Mouse (Mus musculus) gastrocnemius, postnatal 36 days (tissue): Measurements from ENCODE around the gene Abca13. TPM values are rescaled to one million over a fixed set of nuclear protein-coding genes. Genes with fewer than 3 reads are reported as not detected.
"Not testable (repeated sequence)": the region's sequence is repeated elsewhere in the genome, so short reads cannot be mapped to it uniquely, and the experiment has no call there.

Source experiments
- DNase-seq, 2 experiments: peaks; one replicate each; pipeline ENCODE4 v3.0.0; 2022
- intact Hi-C: fragments of 180-260 bp; cut with DNase I; formaldehyde crosslinking; loops from one replicate; pipeline ENCODE4 v1.15.1; 2025
- long read RNA-seq, 2 experiments: library from polyadenylated mRNA; stranded (forward); transcript quantifications; one replicate each; pipeline ENCODE4 v2.0.0; 2021
- total RNA-seq, 2 experiments: library from RNA; stranded (reverse); gene quantifications; 2 replicates each; pipeline ENCODE4 v1.2.3; 2021

Abca13 gene
- total RNA-seq: not detected
- long read RNA-seq, experiment 1: 0 reads
- long read RNA-seq, experiment 2: 0 reads

DNA sequence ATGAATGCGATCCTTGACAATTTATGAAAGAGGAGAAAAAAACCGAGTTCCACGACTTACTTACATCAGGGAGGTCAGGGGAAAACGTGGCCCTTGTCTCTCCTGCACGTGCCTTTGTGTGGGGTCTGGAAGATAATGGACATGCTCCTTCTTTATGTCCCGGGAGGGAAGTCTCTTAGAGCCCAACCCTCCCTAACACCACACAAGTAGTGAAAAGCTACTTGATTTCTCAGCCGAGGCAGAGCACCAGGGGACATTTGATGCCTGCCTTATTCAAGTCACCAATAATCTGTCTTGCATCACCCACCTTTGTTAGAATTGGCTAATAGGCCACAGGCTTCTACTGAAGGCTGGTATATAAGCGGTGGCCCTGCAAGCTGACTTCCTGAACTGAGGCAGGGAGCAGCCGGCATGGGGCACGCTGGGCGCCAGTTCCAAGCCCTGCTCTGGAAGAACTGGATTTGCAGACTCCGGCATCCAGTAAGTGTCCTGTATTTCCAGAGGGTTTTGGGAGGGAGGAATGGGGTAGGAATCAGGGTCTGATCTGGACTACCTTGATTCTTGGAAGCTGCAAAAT is at the start of gene Abca13:
TSS of gene Abca13 (plus strand) at position 388 of the 577 bp plus-strand sequence.
- intact Hi-C loops: no loop called here
- DNase-seq: no peak

DNA sequence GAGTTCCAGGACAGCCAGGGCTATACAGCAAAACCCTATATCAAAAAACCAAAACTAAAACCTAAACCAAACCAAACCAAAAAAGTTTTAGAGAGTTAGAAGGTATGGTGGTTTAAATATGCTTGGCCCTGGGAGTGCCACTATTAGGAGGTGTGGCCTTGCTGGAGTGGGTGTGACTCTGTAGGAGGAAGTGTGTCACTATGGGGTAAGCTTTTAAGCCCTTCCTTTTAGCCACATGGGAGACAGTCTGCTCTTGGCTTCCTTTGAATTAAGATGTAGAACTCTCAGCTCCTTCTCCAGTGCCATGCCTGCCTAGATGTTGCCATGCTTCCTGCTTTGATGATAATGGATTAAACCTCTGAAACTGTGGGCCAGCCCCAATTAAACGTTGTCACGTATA is 46.6 kb upstream of the Abca13 start:
- no peak for DNase-seq
- intact Hi-C loops: no loop called here

DNA sequence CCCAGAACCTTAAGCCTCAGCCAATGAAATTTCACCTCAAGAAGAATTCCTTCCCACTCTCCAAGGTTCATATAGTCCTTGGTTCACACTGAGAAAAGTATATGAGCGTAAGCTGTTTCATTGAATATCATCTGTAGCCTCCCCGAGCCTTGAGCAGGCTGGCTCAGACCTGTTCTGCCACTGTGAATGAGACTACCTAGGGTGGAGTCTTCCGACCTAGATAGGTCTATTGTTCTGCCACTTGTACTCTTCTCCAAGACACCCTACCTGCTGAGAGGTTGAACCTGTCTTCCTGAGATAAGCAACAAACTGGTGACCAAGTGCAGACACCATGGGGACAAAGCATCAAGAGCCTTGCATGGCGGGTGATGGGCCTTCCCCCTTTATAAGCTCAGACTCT is 45.6 kb upstream of the Abca13 start:
- intact Hi-C loops: no loop called here
- no peak for DNase-seq

DNA sequence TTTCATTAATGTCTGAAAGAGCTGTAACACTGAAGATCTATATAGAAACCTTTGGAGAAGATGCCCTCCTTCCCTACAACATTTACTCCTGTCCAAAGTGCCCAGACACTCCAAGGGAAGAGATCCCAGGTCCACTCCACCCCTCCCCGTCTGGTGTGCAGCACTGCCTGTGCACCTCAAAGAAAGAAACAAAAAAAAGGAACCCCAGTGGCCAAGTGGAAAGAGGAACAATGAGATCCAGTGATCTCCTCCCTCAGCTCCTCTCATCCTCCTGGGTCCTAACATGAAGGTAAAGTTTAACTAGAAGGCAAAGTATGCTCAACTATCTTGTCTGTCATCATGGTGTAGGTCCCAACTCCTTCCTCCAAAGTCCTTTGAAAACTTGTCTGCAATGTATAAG is 45.1 kb upstream of the Abca13 start:
- DNase-seq: no peak
- intact Hi-C loops: no loop called here

DNA sequence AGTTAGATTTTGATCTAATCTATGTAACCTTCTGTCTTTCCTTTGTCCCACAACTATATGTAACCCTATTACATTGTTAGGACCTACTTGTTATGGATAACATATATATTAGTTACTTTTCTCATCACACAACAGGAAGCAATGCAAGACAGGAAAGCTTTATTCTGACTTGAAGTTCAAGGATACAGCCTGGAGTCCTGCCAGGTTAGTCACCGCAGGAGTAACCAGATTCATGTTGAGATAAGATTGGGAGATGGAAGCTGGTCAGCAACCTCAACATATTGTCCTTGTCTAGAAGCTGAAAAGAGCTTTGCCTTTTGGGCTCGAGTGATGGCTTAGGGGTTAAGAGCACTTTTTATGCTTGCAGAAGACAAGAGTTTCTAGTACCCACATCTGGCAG is 43.5 kb upstream of the Abca13 start:
- DNase-seq: no peak
- intact Hi-C loops: no loop called here

DNA sequence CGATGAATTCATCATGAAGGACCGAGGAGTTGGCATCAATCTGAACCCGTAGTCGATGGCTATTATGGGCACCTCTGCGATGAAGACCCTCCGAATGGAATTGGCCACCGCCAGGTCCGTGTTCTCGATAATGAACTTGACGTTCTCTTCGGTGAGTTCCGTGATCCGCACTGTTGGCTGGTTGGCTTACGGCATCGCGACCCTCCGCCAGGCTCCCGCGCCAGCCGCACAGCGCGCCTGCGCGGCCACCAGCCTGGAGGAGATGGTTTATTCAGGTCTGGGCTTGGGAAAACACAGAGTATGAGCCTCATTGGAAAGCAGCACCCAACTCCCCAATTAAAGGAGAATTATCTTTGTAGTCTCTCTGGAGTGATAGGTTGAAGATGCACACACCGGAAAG is 41.3 kb upstream of the Abca13 start:
- intact Hi-C loops, DNase-seq: not testable (repeated sequence)

DNA sequence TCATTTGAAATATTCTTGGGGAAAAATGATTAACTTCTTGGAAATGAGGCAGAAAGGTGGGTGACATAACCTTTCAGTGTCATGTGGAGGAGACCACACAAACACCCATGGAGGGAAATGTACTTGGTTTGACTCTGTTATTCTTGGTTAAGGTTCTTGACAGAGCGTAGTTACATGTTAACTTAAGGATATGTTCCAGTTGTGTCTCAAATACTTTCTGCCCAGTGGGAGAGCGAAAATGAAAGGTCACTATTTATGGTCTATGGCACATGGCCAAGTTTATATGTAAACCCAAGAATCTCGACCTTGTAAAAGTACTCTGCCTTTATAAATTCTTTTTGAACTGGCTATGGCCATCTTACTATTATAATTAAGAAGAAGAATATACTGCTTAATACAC is 31.8 kb upstream of the Abca13 start:
- intact Hi-C loops: no loop called here
- DNase-seq: no peak

DNA sequence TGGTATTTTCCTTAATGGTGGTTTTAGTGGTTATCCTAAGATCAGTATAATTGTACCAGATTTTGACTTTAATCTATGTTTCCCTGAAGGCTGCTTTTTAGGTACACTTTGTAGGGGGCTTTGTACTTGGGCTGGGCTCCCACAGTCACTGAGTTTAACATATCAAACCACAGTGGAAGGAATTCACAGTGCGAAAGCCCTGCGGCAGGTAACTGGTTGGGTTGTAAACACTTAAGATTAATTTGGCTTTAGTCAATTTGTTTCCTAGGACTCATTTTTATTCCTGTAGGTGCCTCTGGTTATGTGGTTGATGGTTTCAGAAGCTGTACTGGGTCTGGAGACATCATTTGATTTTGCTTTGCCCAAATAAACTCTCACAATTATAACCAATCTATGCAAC is 24.4 kb upstream of the Abca13 start:
- intact Hi-C loops: no loop called here
- no peak for DNase-seq

DNA sequence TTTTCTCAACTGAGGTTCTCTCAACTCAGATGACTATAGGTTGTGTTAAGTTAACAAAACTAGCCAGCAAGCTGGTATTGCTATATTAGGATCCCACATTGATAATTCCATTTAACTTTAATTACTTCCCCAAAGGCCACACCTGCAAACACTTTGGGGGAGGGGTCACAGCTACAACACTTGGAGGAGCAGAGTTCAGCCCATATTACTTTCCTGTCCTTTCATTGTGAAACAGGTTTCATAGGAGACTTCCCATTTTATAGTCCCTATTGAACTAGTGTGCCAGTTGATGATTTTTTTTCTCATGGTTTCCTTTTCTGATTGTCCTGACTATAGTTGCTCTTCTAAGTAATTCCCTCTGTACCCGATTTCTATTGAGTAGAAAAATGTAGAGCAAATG is 10.3 kb upstream of the Abca13 start:
- intact Hi-C loops: no loop called here
- DNase-seq: no peak

DNA sequence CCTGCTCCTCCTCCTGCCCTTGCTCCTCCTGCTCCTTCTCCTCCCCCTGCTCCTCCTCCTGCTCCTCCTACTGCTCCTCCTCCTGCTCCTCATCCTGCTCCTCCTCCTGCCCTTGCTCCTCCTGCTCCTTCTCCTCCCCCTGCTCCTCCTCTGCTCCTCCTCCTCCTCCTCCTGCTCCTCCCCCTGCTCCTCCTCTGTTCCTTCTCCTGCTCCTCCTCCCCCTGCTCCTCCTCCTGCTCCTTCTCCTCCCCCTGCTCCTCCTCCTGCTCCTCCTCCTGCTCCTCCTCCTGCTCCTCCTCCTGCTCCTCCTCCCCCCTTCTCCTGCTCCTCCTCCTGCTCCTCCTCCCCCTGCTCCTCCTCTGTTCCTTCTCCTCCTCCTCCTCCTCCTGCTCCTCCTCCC is 2.3 kb upstream of the Abca13 start:
- intact Hi-C loops, DNase-seq: not testable (repeated sequence)

DNA sequence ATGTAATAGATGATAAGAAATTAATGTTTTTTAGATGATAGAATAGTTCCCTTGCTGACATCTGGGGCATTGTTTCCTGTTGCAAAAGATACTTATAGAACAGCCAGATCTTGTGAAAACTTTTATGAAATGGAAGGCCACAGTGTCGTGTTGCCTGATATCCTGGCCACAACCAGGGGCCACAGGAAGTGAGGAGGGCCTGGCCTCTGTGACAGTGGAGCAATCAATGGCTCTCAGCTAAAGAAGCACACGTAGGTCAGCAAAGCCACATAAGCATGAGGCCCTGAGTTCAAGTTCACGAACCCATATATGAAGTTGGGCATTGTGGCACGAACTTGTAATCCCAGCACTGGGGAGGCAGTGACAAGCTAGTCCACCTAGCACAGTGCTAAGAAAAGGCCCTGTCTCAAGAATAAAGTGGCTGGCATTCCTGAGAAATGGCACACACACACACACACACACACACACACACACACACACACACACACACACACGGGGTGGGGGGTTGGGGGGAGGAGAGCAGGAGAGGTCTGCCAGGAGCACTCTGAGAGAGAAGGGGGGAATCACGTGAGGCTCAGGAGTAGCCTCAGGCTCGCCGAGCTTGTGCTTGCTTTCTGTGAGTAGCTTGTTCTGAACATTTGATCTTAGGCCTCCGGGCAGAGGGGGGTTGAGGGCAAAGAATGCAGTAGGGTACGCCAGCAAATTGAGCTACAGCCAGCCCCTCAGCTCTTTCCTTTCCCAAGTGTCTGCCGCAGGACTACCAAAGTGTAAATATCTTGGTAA is 779 bp upstream of the Abca13 start:
- no peak for DNase-seq
- intact Hi-C loops: no loop called here

DNA sequence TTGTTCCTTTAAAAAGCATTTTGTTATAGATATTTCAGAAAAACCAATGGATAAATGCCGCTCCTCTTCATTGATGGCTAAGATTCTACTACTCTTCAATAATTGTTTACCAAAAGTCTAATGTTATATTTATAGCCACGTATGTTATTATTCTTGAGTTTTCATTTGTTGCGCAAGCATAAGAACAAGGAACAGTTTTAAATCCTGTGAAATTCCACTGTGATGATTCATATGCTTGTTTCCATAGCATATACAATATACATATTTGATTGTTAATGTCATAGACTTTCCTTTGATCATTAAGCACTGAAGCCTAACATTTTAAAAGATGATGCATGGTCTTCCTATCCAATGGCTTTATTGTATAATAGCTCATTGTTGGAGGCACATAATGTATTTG is 3.1 kb downstream of the Abca13 start:
- intact Hi-C loops: no loop called here
- DNase-seq: no peak

DNA sequence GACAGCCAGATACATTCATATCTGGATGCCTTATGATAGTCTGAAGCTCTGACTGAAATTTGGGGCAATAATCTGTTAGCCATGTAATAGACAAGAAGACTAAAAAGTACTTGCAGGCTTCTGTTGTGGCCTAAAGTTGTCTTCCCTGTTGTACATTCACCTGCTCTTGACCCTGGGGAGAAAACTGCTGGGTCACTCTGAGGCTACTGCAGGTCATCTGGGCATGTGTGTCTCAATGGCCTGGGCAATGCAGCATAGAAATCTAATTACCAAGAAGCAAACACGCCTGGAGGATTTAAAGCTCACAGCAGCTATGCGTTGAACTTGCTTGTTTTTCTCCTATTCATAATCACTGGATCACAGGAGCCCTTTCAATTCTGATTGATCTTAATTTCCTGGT is 8.1 kb downstream of the Abca13 start:
- DNase-seq: no peak
- intact Hi-C loops: no loop called here

DNA sequence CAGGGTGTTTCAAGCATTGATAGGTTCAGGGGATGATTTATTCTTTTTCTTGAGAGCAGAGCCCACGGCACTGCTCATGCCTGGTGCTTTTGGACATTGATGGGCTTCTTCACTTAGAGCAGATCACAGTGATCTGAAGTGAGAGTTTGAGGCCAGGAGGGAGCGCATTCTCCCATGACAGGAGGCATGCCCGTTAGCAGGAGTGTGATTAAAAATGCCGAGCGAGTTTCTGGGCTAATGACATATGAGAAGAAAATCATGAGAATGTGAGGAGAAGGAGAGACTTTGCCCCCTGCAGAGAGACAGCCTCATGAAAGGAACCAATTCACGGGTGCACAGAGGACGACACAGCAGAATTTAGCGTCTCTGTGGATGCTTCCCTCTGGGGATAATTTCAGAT is 19.0 kb downstream of the Abca13 start:
- intact Hi-C loops: no loop called here
- DNase-seq: no peak

DNA sequence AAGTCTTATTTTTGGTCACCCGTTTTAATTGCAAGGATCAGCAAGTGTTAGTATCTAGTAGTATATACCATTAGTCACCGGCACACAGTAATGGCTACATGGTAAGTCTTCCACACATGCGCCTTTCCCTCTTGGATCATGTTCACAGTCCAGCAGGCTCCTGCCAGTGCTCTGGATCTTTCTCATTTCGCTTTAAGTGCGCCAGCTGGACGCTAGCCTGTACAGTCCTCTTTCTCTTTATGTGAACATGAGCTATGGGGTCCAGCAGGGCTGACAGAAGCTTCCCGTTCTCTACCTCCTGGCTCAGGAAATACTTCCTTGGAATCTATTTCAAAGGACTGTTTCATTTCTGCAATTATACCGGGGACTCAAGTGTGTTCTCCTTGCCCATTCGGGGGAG is 21.8 kb downstream of the Abca13 start:
- intact Hi-C loops: no loop called here
- no peak for DNase-seq

DNA sequence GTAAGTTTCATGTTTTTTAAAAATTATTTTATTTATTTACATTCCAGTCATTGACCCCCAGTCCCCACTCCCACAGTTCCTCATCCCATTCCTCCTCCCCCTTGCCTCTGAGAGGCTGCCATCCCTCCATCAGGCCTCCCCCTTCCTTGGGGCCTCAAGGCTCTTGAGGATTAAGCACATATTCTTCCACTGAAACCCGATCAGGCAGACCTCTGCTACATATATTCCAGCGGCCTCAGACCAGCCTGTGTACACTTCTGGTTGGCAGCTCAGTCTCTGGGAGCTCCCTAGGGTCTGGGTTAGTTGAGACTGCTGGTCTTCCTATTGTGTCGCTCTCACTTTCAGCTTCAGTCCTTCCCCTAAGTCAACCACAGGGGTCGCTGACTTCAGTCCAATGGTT is 24.5 kb downstream of the Abca13 start:
- no peak for DNase-seq
- intact Hi-C loops: no loop called here

DNA sequence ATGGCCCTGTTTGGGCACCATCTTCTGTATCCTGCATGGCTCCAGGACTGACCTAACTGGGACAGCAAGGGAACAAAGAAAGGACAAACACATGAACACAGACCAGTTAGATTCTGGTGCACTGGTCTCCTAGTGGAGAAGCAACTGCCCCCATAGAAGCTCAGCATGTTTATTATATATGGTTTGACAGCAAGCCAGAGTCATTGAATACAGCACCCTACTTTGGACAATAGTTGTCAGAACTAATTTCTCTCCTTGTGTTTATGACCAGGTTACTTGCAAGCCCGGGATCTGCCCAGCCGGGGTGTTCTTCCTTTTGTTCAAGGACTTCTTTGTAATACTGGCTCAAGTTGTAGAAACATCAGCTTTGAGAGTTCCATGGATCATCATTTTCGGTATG is 28.8 kb downstream of the Abca13 start:
- DNase-seq: no peak
- intact Hi-C loops: no loop called here

DNA sequence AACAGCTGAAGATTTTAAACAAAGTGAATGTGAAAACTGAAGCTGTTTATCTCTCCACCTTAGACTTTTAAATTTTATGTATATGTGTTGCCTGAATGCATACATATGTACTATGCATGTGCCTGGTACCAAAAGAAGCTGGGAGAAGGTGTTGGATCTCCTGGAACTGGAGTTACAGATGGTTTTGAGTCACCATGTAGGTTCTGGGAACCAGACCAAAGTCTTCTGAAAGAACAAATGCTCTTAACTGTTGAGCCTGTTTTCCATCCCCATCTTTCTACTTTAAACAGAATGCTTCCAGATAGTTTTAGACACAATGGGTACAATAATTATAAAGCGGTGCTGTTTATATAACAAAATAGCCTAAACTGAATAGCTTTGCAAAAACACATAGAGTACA is 29.9 kb downstream of the Abca13 start:
- intact Hi-C loops: no loop called here
- DNase-seq: no peak

DNA sequence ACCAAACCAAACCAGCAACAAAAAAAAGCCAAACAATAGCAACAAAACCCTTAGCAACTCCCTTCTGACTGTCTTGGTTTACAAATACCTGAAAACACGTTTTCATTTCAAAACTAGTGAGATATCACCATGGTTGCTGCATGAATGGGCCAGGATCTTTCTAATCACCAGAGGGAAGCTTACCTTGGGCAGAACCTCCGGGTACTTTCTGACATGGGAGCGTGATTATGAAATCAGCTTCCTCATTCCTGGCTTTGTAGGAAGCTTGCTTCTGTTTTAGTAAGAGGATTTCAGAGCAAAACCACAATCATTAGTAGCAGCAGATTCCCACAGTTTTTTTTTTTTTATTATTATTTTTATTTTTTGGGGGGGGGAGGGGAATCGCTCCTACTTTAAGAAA is 34.7 kb downstream of the Abca13 start:
- intact Hi-C loops: no loop called here

DNA sequence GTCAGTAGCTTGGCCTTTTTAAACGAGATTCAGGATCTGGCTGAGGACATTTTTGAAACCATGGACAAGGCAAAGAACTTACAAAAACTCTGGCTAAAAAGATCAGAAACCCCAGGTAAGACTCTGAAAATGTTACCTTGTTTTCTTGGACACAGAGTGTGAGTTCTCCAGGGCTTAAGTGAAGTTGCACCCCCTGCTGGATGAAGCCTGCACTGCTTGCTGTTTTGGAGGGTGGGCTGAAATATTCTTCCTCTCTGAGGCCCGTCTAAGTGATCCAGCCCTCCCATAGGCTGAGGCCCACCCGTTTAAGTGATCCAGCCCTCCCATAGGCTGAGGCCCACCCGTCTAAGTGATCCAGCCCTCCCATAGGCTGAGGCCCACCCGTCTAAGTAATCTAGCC is 57.9 kb downstream of the Abca13 start:
- DNase-seq, intact Hi-C loops: not testable (repeated sequence)

More for the DNA sequence above, 34.7 kb downstream of the Abca13 start:
- DNase-seq: no peak

DNA sequence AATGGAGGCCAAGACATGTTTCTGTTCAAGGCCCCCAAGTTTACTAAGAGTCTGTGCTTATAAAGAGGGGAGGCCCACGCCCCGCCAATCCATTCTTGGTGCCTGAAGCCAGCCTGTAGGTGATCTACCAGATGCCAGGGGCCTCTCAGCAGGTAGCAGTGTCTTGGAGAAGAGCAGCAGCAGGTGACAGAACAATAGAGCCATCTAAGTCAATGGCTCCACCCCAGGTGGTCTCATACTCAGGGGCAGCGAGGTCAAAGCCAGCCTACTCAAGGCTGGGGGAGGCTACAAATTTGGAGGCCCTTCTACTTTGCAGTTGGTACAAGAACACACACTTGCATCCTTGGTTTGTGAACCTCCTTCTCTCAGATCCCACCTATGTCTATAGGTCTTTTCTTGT is 71.3 kb downstream of the Abca13 start:
- intact Hi-C loops, DNase-seq: not testable (repeated sequence)

DNA sequence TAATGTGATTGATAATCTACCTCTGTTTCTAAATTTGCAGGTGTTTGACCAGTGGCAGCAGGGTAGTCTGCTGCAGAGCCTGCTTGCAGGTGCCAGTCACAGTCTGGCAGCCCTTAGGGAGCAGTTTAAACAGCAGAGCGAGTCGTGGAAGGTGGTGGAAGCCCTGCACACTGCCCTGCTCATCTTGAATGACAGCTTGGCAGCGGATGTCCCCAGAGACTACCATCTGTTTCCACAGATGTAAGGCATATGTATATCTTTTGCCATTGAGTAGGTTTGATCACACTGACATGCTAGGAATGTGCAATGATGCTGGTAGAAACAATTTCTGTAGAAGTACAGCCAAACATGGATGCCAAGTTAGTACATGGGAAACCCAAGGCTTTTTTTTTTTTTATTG is 77.3 kb downstream of the Abca13 start:
- no peak for DNase-seq
- intact Hi-C loops: no loop called here
